Mouse (Mus musculus): Measurements from ENCODE around the gene Lamc3.
A peak's percentile ranks its signal among the peaks of the same experiment; 100 is the strongest.
"Not testable (repeated sequence)": the region's sequence is repeated elsewhere in the genome, so short reads cannot be mapped to it uniquely, and the experiment has no call there.

Gene Lamc3

DNA sequence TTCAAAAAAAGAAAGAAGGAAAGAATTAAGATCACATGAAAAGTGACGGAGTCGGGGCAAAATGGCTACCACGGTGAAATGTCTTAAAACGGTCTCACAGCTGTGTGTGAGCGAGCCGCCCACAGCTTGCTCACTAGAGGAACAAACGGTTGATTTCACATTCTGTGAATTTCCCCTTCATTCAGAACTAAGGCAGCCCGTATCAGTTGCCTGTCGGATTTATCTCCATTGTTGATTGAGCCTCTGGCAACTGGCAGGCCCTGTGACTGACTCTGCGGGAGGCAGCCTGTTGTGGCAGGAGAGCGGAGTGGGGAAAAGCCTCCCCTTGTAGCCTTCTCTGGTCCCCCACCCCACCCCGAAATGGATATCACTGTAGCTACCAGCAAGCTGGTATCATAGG, 10.6 kb upstream of the Lamc3 start:
- DNase-seq (ENCODE audit: low spot score in 2 of 2): peak in 1 of 2 experiments; percentile 17

DNA sequence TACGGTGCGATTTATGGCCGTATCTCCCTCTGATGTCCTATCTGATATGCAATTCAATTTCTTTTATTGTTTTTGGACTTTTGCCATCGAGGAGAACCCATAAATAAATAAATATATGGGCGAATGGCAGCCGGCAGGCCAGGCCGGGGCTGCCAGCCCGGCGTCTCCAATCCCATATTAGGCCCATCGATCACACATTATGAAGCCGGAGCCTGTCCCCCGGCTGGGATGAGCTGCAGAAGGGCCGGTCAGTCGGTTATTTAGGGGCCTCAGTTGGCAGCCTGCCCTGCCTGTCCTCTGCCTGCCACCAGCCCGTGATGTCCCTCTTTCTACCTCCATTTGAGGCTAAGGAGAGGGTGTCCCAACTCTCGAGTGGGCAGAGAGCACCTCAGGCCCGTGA, 8.5 kb upstream of the Lamc3 start:
- DNase-seq (ENCODE audit: low spot score in 2 of 2): no peak

DNA sequence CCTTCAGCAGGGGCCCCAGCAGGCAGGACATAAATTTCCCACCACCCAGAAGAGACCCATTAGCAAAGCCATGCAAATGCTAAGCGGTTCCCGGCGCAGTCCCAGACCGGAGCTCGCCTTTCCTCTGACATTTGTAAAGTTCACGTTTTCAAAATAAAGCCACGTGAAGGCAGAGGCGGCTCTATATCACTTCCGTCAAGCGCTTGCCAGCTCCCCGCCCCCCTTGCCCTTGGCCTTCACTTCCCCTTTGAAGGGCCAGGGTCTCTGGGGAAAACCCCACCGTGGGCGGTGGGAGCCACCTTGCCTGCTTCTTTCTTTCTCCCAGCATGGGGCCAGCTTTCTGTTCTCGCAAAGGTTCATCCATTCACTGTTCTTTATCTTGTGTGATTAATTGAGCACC, 6.2 kb upstream of the Lamc3 start:
- DNase-seq (ENCODE audit: low spot score in 2 of 2): no peak

DNA sequence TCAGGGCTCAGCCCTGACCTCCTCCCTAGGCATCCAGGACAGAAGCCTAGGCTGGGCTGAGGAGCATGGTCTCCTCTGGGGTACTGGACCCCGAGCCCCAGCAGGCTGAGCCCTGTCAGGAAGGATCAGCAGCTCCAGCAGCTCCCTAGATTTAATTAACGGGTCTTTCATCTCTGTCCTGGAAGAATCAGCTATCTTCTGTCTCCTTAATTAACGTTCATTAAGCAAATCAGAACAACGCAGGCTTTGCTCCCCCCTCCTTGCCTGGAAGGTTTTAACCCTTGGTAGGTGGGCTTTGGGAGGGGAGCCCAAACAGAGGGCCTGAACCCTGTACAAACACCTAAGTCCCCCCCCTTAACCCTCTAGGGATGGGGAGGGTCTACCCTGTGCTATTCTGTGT, 4.0 kb upstream of the Lamc3 start:
- DNase-seq (ENCODE audit: low spot score in 2 of 2): no peak

DNA sequence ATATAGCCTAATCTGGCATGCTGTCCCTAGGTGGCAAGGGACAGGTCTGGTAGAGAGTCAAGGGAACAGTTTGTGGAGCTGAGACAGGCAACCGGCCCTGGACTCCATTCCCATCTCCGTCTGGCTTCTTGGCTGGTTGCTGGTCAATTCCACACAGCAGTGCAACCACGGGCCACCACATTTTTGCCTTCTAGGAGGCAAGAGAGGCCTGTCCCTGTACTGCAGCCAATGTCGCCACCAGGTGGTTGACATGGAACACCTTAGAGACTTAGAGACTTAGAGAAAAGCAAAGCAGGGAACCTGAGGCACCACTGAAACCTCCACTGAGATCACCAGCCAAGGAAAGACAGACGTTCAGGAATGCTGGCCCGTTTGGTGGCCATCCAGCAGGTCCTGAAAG, 2.3 kb upstream of the Lamc3 start:
- DNase-seq (ENCODE audit: low spot score in 2 of 2): peak in 1 of 2 experiments; percentile 32

DNA sequence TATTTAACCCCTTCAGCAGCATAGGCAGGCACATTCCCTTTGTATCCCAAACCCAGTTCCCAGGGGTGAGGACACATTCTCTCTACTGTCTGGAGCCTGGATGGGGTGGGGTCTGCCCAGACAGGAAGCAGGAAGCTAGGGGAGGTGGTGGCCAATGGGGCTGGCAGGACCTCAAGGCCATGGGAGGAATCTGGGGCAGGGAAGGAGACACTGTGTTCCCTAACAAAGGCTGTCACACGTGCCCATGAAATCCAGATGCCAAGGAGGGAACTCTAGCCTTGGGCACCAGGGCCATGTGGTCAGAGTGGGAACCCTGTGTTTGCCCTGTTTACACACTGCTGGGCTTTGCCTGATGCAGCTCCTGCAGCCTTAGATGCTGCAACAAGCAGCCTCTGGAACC, 1.8 kb downstream of the Lamc3 start:
- DNase-seq (ENCODE audit: low spot score in 2 of 2): no peak

DNA sequence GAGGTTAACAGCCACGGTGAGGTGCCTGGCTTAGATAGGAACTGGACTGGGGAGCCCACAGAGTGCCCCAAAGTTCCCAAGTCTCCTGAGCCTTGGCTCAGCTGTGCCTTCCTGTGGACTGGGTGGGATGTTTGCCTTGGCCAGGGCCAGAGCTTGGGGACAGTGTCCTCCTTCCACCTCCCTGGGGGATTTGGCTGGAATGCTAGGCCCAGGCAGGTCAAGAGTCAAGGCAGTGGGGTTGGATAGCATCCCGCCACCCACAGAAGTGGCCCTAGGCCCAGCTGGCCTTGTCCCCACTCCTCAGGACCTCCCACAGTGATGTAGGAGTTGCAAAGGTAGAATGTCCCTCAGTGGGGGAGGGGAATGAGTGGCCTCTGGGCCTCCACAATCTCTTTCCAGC, 4.1 kb downstream of the Lamc3 start:
- DNase-seq (ENCODE audit: low spot score in 2 of 2): no peak

DNA sequence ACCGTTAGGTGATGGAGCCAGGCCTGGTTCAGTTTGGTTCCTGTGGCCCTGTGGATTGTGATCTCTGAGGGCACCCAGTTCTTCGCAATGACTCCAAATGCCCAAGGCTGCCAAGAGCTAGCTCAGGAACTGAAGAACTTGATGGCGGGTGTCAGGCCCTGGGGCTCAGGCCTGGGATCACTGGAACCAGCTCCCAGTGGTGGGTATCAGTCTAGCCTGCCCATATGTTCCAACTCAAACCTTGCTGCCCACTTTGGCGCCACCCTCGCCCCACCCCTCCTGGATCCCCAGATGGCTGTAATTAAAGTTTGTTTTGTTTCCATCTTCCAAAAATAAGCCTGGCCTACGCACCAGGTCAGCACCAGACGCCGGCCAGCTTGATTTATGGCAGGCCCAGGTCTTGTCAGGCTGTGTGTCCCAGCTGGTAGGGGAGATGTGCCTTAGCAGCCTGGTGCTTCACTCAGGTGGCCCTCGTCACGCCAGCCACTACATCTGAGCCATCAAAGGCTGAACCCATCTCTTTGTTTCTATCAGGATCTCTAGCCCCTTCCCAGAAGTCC, 6.1 kb downstream of the Lamc3 start:
- no peak for DNase-seq (ENCODE audit: low spot score in 2 of 2)

DNA sequence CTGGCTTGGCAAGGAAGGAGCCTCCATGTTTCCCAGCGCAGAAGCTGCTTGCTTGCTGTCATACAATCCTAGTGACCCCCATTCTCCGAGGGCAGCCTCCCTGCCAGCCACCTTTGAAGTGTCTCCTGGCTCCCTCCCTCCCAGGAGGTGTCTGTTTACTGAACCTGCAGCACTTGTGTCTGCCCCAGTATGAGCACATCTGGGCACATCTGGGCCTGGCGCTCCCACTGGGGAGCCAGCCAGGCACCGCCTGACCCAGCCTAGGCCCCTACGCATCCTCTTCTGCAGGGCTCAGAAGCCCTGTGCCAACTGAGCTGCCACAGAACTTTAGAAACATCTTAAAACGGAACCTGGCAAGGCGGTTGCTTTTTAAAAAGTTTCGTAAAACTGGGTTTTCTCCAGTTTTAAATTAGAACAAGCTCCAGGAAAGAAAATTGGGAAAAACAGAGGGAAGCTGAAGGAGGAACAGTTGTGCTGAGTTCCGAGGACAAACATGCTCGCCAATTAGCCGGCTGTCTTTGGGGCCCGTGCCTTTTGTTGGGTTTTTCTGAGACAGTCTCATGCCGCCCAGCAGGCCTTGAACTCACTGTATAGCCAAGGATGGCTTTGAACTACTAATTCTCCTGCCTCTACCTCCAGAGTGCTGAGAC, 7.3 kb downstream of the Lamc3 start:
- peak in 1 of 2 experiments; percentile 40 for DNase-seq (ENCODE audit: low spot score in 2 of 2)

DNA sequence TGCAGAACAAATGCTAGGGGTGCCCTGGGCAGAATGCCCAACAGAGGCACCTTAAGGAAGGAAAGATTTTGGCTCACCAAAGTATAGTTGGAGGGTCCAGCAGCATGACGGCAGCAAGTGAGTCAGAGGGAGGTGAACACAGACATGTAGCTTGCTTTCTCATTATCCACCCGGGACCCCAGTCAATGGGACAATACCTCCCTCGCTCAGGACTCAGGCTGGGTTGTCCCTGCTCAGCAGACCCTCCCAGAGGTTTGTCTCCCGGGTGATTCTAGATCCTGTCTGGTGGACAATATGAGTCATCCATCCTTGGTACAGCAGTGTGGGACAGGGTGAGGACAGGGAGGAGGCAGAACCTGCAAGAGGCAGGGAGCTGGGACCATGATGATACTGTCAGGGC, 13.8 kb downstream of the Lamc3 start:
- no peak for DNase-seq (ENCODE audit: low spot score in 2 of 2)

DNA sequence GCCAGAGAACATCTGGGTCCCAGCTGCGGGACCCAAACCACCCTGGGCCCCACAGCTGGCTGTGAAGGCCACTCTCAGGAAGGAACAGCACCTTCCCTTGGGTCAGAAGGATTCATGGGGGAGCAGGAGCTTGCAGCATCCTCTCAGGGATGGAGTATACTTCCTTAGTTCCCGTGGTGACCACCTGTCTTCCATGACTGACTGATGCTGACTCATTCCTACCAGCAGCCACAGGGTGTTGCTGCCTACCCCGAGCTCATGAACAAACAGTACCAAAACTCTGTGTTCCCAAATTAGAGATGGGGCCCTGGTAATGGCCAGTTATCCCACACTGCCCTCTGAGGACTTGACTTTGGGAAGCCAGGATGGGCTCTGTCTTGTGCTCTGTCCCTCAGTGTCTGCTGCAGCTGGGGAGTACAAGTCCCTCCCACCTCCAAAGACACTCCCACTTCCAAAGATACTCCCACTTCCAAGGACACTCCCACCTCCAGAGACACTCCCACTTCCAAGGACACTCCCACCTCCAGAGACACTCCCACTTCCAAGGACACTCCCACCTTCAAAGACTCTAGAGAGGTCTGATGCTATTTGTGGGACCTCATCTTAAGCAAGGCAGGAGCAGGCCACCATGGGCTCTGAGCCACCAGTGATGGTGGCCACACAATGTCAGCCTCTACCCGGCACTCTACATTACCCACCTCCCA, 14.7 kb downstream of the Lamc3 start:
- DNase-seq (ENCODE audit: low spot score in 2 of 2): no peak

DNA sequence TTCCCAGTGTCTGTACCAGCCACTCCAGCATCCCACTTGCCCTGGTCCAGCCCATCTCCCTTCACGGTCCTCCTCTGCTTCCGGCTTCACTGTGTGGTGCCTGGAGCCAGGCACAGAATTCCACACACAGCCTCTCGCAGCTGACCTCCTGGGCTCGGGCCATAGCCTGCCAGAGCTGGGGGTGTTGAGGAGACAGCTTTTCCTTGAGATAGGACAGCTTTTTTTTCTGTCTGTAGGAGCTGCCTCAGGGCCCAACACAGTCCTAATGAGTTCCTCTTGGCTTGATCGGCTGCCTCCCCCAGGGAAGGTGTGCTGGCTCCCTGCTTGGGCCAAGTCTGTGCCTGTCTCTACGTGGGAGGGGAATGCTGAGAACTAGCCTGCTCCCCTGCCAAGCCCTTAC, 17.0 kb downstream of the Lamc3 start:
- DNase-seq (ENCODE audit: low spot score in 2 of 2): no peak

DNA sequence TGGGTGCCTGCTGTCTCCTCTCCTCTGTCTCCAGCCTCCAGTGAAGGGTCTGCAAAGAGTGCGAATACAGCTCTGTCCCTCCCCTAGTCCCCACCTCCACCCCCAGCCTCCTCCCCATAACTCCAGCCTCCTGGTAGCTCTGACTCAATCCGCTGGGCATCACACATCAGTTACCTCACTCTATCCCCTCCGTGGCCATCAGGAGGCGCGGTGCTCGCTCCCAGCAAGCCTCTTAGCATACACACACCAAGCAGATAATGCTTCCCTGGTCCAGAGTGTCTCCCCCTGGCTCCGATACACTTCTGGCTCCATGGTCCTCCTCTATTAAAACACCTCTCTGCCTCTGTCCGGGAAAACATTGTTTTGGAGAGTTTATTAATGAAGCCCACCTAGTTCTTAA, 17.5 kb downstream of the Lamc3 start:
- DNase-seq (ENCODE audit: low spot score in 2 of 2): no peak

DNA sequence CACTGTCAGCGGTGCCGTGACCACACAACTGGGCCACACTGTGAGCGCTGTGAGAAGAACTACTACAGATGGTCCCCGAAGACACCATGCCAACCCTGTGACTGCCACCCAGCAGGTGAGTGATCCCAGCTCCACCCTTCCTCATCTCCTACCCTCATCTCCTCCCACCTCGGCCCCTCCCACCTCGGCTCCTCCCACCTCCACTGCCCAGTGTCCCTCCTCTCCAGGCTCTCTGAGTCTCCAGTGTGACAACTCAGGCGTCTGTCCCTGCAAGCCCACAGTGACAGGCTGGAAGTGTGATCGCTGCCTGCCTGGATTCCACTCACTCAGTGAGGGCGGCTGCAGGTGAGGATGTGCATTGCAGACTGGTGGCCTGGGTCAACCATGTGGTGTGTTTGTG, 18.6 kb downstream of the Lamc3 start:
- no peak for DNase-seq (ENCODE audit: low spot score in 2 of 2)

DNA sequence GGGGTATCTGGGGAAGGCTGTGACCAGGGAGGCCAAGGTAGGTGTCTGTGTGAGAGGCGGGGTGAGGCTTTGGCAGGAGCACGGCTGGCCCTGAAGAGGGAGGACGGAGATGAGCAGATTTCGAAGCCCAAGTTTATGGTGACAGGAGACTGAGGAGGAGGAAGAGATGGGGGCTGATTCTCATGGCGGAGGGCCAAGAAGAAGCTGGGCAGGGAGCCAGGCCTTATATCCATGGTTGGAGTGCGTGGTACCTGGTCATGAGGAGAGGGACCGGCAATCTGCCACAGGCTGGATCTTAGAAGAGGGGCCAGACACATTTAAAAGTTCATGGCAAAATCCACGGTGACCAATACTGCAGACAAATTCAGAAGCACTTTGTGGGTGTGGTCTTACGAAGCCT, 19.3 kb downstream of the Lamc3 start:
- DNase-seq (ENCODE audit: low spot score in 2 of 2): peak in 1 of 2 experiments; percentile 42

DNA sequence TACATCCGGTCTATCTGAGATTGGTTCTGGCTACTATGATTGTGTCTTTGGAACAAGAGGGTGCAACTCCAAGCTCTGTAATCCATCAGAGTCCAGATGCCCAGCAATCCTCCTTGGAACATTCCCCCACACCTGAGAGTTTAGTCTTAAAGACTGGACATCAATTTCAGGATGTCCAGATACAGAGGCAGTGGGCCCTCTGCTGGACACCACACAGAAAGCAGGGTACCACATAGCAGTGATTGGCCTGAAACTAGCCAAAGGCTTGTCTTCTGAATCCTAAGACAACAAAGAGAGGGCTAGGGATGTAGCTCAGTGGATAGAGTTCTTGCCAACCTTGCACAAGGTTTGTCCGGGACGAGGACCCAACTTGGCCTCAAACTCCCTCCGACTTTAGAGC, 25.5 kb downstream of the Lamc3 start:
- peak in 1 of 2 experiments; percentile 19 for DNase-seq (ENCODE audit: low spot score in 2 of 2)

DNA sequence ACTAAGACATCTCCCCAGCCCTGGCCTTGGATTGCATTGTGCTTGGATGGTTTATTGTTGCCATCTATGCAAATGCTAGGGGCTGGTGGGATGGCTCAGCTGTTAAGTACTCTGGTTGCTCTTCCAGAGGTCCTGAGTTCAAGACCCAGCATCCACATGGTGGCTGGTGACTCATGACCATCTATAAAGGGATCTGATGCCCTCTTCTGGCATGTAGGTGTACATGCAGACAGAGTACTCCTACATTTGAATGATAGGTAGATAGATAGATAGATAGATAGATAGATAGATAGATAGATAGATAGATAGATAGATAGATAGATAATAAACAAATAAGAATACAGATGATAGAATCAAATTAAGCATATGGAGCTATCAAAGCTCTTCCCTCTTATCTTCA, 27.1 kb downstream of the Lamc3 start:
- not testable (repeated sequence) for DNase-seq (ENCODE audit: low spot score in 2 of 2)

DNA sequence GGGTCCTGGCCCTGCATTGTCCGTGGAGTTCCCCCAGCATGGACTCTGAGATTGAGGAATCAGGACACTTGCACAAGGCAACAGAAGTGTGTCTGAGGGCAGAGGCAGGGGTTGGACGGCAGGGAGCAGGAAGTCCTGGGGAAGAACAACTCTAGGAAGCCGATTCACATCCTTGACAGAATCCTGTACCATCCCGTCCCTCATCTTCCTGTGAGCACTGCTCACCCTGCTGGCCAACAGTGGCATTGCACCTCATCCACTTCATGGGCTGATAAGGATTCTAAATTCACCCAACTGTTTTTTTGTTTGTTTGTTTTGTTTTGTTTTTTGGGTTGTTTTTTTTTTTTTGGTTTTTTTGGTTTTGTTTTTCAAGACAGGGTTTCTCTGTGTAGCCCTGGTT, 28.0 kb downstream of the Lamc3 start:
- DNase-seq (ENCODE audit: low spot score in 2 of 2): peak in 1 of 2 experiments; percentile 79

DNA sequence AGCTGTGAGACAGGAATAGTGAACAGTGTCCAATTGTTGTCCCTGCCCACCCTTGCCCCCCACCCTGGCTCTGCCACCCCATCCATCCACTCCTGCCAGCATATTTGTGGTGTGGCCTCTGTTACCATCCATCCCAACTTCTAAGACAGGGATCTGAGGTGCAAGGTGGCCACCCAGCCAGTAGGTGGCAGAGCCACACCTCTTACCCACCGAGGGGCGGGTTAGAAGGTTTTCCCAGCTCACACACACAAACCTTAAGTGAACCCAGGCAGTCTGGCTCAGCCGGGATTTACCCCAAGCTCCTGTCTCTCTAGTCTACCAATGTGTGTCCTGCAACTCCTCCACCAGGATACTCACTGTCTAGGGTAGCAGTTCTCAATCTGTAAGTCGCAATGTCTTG, 30.5 kb downstream of the Lamc3 start:
- peak in 1 of 2 experiments; percentile 46 for DNase-seq (ENCODE audit: low spot score in 2 of 2)

DNA sequence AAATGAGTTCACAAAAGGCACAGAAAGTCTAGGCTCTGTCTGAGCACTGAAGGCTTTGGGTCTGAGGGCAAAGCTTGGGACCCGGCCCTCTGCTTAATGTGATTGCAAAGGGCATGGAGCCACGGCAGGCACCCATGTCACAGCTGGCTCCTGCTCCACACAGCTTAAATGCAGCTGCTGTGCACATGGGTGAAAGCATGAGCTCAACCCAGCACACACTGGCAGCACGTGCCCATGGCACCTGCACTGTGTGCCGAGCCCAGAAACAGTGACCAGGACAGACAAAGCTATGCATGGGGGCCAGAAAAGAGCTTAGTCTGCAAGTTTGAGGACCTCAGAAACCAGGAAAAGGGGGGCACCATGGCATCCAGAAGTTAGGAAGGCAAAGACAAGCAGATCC, 36.6 kb downstream of the Lamc3 start:
- DNase-seq (ENCODE audit: low spot score in 2 of 2): no peak

DNA sequence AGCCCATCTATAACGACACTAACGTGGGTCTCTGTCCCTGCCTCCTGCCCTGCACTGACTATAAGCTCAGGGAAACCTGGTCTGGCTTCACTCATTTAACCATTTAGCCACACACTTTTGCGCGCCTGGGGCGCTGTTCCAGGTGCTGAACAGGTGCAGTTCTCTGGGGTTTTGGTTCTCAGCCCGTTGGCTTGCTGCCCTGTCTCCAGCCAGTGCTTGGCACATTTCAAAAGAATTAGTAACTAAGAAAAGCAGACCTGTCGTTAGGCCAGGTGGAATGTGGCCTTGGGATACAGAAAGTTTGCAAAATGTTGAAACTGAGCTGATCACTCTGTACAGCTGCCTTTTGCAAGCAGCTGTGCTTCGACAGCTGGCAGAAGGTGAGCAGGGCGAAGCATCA, 37.7 kb downstream of the Lamc3 start:
- DNase-seq (ENCODE audit: low spot score in 2 of 2): no peak

DNA sequence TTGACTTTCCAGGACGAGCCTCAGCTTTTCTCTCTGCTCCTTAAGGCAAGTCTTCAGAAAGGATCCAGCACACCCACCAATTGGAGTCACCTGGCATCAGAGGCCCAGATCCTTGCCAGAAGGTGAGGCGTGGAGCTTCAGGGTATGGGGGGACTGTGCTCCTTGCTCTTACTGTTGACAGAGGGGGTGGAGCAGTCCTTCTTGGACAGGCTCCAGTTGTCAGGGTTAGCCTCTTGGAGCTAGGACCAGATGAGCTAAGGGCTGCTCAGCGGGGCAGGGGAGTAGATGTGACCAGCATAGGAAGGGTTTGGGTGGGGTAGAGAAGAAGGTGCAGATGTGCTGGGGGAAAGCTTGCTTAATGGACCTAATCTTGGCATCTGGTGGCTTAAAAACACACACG, 38.8 kb downstream of the Lamc3 start:
- DNase-seq (ENCODE audit: low spot score in 2 of 2): no peak

DNA sequence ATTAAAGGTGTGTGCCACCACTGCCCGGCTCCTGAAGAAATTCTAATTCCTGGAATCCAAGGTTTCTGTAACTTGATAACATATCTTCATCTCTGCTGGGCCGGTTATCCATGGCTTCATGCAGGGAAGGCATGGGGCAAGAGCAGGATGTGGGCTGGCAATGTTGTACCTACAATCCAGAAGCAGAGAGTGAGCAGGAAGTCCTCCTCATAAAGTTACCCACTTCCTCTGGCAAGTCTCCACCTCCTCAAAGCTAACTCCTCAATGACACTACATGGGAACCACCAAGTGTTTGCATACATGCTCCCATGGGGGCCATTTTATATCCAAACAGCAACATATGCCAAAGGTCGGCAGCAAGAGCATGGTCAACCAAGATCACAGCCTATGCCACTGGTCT, 42.6 kb downstream of the Lamc3 start:
- no peak for DNase-seq (ENCODE audit: low spot score in 2 of 2)
